Mouse (Mus musculus): ENCODE measurements around the gene Mapk6. TPM values are rescaled to one million over a fixed set of nuclear protein-coding genes. Genes with fewer than 3 reads are reported as not detected.

Gene Mapk6
- polyA plus RNA-seq, 1 experiment from 2014 or later = 28.9 TPM

DNA sequence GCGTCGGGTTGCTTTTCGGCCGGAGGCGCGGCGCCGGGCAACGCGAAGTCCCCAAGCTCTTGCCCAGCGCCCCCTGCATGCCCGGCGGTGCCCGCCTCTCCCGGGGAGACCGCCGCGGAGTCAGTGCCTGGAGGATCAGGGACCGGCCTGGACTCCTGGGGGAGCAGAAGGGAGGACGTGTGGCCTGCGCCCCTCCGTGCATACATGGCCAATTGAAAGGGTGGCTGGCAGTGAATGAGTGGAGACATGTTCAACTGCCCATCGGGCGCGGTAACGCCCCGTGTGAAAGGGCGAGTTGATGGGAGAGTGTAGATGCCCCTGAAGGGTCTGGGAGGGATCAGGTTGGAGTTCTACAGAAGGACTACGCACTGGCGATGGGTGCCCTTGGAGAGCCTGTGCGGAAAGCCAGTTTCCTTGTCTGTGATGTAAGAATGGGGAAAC lies 31.9 kb upstream of the Mapk6 start:
- peak overlapping the region; percentile 85 for H3K27ac ChIP-seq (replicated peaks)
- TF ChIP-seq CTCF (IDR thresholded peaks at IDR 0.05; ENCODE audit: low read depth) = peak; percentile 56
- TF ChIP-seq EP300 (optimal IDR thresholded peaks at IDR 0.05) = no peak
- no peaks in the 10 kb centered on the region for H3K27me3 ChIP-seq (ENCODE audit: control insufficient read depth, insufficient read depth, low read length)
- under 1% methylated on average over 31 of the region's 31 CpGs for WGBS
- DNase-seq (ENCODE audit: low spot score) (no peak), ATAC-seq (ENCODE audit: low FRiP score, low TSS enrichment) (peak; percentile 77)
- peak overlapping the region; percentile 78 for H3K4me3 ChIP-seq (ENCODE audit: low read depth, low read length)
- peak overlapping the region; percentile 84 for H3K9ac ChIP-seq (ENCODE audit: low read length)
- H3K9me3 ChIP-seq (ENCODE audit: control insufficient read depth, low read length) = no peaks in the 10 kb centered on the region
- H3K4me1 ChIP-seq (replicated peaks; ENCODE audit: control insufficient read depth, insufficient read depth) = 0 out of 2 replicates have a peak, but pooled peaks cover 3% of the 10 kb centered on the region
- 0 out of 2 replicates have a peak, but pooled peaks cover 4% of the 10 kb centered on the region for H3K36me3 ChIP-seq (ENCODE audit: control insufficient read depth, insufficient read depth, low read length)
- H3K4me2 ChIP-seq (replicated peaks; ENCODE audit: low read depth) = peak overlapping the region; percentile 86

DNA sequence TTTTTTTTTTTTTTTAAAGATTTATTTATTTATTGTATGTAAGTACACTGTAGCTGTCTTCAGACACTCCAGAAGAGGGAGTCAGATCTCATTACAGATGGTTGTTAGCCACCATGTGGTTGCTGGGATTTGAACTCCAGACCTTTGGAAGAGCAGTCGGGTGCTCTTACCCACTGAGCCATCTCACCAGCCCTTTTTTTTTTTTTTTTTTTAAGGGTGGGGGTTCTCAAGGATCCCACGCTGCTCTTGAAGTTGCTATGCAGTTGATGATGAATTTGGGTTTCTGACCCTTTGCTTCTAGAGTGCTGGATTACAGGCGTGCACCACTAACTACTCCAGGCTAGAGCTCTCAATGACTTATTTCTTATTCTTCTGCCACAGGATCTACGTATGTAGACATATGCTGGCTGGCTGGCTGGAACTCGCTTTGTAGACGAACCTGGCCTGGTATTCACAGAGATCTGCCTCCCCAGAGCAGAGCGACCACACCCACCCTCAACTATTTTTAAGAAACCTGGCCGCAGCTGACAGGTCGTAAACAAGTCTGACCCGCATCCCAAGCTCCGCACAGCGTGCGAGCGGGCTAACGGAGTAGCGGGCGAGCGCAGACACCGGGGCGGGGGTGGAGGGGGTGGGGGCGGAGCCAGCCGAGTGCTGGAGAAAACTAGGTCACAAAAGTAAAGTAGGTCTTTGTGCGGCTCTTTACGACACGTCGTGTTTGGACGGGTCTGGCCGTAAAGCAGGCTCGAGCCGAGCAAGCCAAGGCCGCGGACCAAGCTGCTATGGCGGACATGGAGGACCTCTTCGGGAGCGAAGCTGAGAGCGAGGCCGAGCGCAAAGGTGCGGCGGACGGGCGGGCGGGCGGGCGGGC lies 31.2 kb upstream of the Mapk6 start, which contains the start of gene Leo1:
Gene Leo1, plus strand, starts transcription at position 729 of the 871 bp plus-strand sequence.
- TF ChIP-seq EP300 (optimal IDR thresholded peaks at IDR 0.05) (no peak), CTCF (IDR thresholded peaks at IDR 0.05; ENCODE audit: low read depth) (no peak)
- ATAC-seq (ENCODE audit: low FRiP score, low TSS enrichment) = peak; percentile 91
- Histone ChIP-seq H3K9me3 (ENCODE audit: control insufficient read depth, low read length) (no peaks in the 10 kb centered on the region), H3K9ac (ENCODE audit: low read length) (peak within 1 kb of the TSS; percentile 84), H3K4me3 (ENCODE audit: low read depth, low read length) (peak within 1 kb of the TSS; percentile 78), H3K4me2 (replicated peaks; ENCODE audit: low read depth) (peak within 1 kb of the TSS; percentile 86), H3K27me3 (ENCODE audit: control insufficient read depth, insufficient read depth, low read length) (no peaks in the 10 kb centered on the region), H3K36me3 (ENCODE audit: control insufficient read depth, insufficient read depth, low read length) (0 out of 2 replicates have a peak, but pooled peaks cover 4% of the 10 kb centered on the region), H3K27ac (replicated peaks) (peak within 1 kb of the TSS; percentile 85), H3K4me1 (replicated peaks; ENCODE audit: control insufficient read depth, insufficient read depth) (0 out of 2 replicates have a peak, but pooled peaks cover 3% of the 10 kb centered on the region)
- WGBS = 1% methylated on average over 44 of the region's 45 CpGs
- peak; percentile 89 for DNase-seq (ENCODE audit: low spot score)

DNA sequence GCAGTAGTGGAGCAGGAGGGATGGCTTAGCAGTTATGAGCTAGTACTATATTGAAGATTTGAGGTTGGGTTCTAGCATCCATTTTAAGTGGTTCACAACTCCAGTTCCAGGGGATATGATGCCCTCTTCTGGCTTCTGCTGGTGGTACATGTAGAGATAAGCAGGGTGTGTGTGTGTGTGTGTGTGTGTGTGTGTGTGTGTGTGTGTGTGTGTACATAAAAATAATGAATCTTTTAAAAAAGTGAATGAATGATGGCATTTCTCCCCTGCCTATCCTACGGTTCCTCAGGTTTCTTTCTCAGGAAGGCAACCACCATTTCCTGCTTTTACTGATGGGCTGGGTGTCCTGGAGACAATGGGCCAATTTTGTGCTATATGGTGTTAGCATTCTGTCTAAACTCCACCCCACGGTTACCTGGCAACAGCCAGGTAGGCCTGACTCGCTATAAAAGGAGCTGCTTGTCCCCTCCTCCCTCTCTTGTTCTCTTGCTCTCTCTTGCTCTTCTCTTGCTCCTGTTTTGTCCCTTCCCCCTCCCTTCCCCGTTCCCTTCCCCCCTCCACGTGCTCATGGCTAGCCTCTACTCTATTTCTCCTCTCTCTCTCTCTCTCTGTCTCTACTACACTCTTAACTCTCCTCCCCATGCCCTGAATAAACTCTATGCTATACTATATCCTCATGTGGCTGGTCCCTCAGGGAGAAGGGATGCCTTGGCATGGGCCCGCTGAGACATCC lies 28.0 kb upstream of the Mapk6 start:
- Histone ChIP-seq H3K4me2 (replicated peaks; ENCODE audit: low read depth) (no peak overlapping the region), H3K4me1 (replicated peaks; ENCODE audit: control insufficient read depth, insufficient read depth) (0 out of 2 replicates have a peak, but pooled peaks cover 3% of the 10 kb centered on the region), H3K27me3 (ENCODE audit: control insufficient read depth, insufficient read depth, low read length) (no peaks in the 10 kb centered on the region), H3K9me3 (ENCODE audit: control insufficient read depth, low read length) (no peaks in the 10 kb centered on the region), H3K27ac (replicated peaks) (no peak overlapping the region), H3K36me3 (ENCODE audit: control insufficient read depth, insufficient read depth, low read length) (no peaks in the 10 kb centered on the region), H3K9ac (ENCODE audit: low read length) (no peak overlapping the region), H3K4me3 (ENCODE audit: low read depth, low read length) (no peak overlapping the region)
- WGBS = 36% methylated on average over 6 of the region's 6 CpGs
- DNase-seq (ENCODE audit: low spot score) (peak; percentile 57), ATAC-seq (ENCODE audit: low FRiP score, low TSS enrichment) (no peak)
- TF ChIP-seq EP300 (optimal IDR thresholded peaks at IDR 0.05) (no peak), CTCF (IDR thresholded peaks at IDR 0.05; ENCODE audit: low read depth) (peak; percentile 71)

GRCm38 (mm10) chr9:75435918-75436317 lies 26.1 kb upstream of the Mapk6 start:
- Histone ChIP-seq H3K4me3 (ENCODE audit: low read depth, low read length) (no peak overlapping the region), H3K36me3 (ENCODE audit: control insufficient read depth, insufficient read depth, low read length) (no peaks in the 10 kb centered on the region), H3K4me2 (replicated peaks; ENCODE audit: low read depth) (no peak overlapping the region), H3K9ac (ENCODE audit: low read length) (no peak overlapping the region), H3K27ac (replicated peaks) (no peak overlapping the region), H3K4me1 (replicated peaks; ENCODE audit: control insufficient read depth, insufficient read depth) (no peaks in the 10 kb centered on the region), H3K9me3 (ENCODE audit: control insufficient read depth, low read length) (no peaks in the 10 kb centered on the region), H3K27me3 (ENCODE audit: control insufficient read depth, insufficient read depth, low read length) (no peaks in the 10 kb centered on the region)
- DNase-seq (ENCODE audit: low spot score) (peak; percentile 69), ATAC-seq (ENCODE audit: low FRiP score, low TSS enrichment) (peak; percentile 79)
- 7% methylated on average over 12 of the region's 12 CpGs for WGBS
- TF ChIP-seq CTCF (IDR thresholded peaks at IDR 0.05; ENCODE audit: low read depth) = no peak
- no peak for TF ChIP-seq EP300 (optimal IDR thresholded peaks at IDR 0.05)

DNA sequence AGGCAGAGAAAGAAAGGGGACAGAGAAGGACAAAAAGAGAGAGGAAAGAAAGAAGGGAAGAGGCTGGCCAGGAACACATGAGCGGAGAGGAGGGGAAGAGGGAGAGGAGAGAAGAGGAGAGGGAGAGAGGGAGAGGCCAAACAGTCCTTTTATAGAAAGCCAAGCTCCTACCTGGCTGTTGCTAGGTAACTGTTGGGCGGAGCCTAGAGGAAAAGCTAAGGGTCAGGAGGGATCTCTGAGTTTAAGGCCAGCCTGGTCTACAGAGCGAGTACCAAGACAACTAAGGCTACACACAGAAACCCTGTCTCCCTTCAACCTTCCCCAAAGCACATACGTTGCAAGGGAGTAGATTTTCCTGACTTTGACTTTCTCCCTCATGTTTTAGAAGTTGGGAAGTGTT lies 25.5 kb upstream of the Mapk6 start:
- H3K36me3 ChIP-seq (ENCODE audit: control insufficient read depth, insufficient read depth, low read length) = no peaks in the 10 kb centered on the region
- 84% methylated on average over 4 of the region's 4 CpGs for WGBS
- H3K9me3 ChIP-seq (ENCODE audit: control insufficient read depth, low read length) = no peaks in the 10 kb centered on the region
- no peak for DNase-seq (ENCODE audit: low spot score)
- TF ChIP-seq EP300 (optimal IDR thresholded peaks at IDR 0.05) = no peak
- no peak for TF ChIP-seq CTCF (IDR thresholded peaks at IDR 0.05; ENCODE audit: low read depth)
- H3K4me3 ChIP-seq (ENCODE audit: low read depth, low read length) = no peak overlapping the region
- H3K4me2 ChIP-seq (replicated peaks; ENCODE audit: low read depth) = no peak overlapping the region
- no peak for ATAC-seq (ENCODE audit: low FRiP score, low TSS enrichment)
- H3K9ac ChIP-seq (ENCODE audit: low read length) = no peak overlapping the region
- H3K4me1 ChIP-seq (replicated peaks; ENCODE audit: control insufficient read depth, insufficient read depth) = no peaks in the 10 kb centered on the region
- H3K27me3 ChIP-seq (ENCODE audit: control insufficient read depth, insufficient read depth, low read length) = no peaks in the 10 kb centered on the region
- no peak overlapping the region for H3K27ac ChIP-seq (replicated peaks)
